Mouse (Mus musculus): ENCODE results near the gene Nfib.
"Not testable (repeated sequence)": the region's sequence is repeated elsewhere in the genome, so short reads cannot be mapped to it uniquely, and the experiment has no call there.

Gene Nfib

DNA sequence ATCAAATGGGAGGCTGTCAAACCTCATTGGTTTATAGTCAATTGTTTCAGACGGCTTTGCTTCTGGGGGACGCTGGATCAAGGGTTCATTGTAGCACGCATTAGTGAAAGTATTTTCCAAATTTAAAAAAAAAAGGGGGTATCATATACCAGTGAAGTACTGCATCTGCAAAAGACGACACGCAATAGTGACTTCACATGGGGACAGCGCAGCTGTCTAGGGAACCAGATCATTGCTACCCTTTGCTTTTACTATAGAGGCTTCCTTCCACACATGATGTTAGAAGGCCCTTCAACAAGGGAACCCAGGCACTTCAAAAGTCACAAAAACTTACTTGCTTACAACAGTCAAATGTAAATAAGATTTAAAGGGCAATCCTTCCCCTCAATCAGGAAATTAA, 402.6 kb downstream of the Nfib start:
- no peak for DNase-seq (ENCODE audit: inconsistent ontology term)

DNA sequence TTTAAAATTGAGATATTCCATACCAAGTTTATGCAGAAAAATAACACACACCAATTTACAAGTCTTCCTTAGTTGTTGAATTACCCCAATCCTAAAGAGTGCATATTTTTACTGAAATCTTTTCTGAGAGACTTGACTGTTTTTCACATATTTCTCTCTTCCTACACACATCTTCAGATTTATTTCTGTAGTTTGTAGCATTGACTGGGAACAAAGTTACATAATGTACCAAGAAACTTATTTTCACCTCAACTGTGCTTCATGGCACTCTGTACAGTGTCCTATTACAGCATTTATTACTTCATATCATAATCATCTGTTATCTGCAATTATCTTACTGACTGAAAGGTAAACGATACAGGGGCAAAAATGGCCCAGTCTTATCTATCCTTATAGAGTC, 406.9 kb downstream of the Nfib start:
- no peak for DNase-seq (ENCODE audit: inconsistent ontology term)

DNA sequence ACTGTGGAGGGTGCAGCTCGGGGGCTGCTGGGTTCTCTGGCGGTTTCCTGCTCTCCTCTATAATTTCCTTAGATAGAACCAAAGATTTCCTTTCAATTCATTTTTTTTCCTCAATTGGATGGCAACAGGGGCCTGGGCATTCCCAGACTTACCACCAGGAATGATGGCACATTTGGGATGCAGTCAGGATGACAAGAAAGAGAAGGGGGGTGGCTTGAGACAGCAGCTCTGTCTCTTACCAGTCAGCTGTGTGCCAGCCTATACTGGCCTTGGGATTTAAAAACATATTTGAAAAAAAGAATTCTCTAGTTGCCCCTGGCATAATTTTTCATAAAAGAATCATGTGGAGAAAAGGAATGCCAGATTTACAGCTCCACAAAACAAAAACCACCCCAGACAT, 408.0 kb downstream of the Nfib start:
- DNase-seq (ENCODE audit: inconsistent ontology term): no peak

DNA sequence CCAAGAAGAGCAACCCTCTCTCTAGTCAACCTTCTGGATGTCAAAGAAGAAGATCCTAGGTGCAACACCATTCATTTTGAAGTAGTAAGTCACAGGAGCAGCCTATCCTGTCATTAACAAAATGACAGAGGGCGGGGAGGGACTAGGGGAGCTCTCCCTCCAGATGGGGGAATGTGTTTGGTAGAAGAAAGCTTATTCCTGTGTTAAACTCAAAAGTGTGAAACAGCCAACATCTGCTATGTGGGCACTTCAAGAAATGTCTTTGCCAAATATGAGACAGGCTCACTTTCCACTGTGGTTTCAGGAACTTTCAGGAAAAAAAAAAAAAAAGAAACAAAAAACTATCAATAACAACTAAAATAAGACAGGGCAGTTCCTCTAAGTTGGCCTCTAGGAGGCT, 411.5 kb downstream of the Nfib start:
- no peak for DNase-seq (ENCODE audit: inconsistent ontology term)

DNA sequence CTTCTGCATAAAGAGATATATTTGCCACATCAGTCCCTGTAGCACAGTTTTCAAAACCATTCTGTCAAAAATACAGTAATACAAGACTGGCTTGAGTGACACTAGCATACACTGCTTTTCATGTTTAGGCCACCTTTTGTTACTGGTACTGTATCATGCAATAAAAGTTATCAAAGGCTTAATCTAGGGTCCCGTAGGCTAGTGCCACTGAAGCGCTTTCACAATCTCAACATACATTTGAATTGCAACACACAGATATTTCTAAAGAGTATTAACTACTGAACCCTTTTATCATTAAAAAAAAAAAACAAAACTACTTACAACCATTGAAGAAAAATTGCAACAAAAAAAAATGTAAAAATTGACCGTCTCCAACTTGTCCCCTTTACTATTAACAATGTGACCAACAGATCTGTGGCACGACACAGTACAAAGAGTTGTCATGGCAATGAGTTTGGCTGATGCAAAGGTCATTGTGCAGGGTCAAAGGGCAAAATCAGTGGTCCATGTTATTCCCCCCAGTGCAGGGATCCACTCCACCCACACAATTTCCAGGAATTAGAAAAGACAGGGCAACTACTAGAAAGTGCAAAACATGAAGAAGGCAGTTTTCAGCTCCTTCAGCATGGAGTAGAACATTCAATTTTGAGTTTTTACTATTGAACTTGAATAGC, 414.2 kb downstream of the Nfib start:
- no peak for DNase-seq (ENCODE audit: inconsistent ontology term)

DNA sequence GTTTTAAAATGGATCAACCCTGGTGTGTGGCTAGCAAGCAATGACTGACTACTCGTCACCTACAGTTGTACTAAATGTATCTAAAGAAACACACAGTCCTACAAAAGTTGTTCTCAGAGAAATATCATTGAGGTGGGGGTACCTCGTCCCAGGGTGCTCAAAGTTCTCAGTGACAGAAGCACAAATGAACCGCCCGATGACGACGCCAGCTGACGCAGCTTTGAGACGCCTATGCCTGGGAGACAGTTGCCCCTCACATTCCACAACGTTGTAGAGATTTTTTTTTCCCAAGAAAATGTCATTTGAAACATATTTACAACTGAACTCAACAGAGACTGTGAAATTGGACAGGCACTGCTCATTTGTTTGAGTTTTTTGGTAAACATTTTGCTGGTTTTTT, 414.9 kb downstream of the Nfib start:
- DNase-seq (ENCODE audit: inconsistent ontology term): no peak

DNA sequence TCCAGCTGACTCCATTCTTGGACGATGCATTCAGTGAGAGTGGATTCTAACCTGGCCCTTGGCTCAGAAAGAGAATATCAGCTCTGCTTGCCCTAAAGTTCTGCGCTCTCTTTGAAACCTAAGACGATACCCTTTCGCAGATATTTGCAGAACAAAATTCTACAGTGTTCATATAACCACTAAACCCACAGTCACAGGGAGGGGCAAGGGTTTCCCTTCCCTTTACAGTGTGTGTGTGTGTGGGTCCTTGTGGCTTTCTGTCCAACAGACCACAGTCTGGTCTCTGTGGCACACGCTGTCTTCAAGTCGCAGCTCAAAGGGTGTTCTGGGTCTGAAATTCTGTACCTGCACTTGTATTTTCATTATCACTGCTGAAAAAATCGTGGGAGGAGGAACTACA, 416.0 kb downstream of the Nfib start:
- no peak for DNase-seq (ENCODE audit: inconsistent ontology term)

DNA sequence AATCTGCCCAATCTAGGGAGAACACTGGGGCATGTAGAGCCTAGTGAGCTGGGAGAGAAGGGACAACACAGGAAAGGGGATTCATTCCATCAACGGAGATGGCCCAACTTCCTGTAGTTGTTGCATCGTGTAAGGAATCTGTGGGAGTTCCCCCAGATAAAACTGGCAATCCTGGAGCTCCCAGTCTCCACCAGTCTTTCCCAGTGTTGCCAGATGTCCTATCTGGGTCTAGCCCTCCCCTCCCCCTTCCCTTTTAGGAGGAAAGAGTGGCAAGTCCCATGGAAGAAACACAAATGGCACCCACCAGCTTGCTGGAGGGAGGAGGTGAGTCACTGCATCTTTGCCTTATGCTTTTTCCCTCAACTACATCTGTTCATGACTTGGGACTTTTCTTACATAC, 417.4 kb downstream of the Nfib start:
- no peak for DNase-seq (ENCODE audit: inconsistent ontology term)

DNA sequence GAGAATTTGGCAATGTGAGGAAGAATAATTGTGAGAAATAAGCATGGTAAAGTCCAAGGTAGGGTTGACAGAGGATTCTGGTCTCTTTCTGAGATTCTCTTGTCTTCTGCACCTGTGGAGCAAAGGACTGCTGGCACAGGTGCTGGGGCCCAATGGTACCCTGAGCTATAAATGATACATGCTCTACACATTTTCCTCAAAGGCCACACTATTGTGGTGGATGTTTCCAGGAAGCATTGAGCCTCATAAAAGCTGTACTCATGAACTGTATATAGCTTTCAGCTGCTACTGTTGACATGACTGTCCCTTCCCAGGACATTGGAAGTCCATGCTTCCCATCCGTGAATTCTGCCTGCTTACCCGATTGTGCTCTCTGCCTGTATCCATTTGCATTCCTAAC, 418.1 kb downstream of the Nfib start:
- DNase-seq (ENCODE audit: inconsistent ontology term): no peak

DNA sequence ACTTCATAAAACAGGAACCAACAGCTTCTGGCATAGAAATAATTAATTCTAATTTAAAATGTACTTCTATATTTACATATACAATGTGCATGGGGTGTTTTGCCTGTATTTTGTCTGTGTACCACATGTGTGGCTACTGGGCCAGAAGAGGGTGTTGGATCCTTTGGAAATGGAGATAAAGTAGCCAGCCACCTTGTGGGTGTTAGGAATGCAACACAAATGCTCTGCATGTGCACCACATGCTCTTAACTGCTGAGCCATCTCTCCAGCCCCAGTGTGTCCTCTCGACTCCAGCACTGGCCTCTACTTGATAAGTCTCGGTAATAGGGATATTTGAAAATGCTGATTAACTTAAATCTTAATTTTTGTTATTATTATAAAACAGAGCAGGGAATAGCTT, 418.6 kb downstream of the Nfib start:
- no peak for DNase-seq (ENCODE audit: inconsistent ontology term)

DNA sequence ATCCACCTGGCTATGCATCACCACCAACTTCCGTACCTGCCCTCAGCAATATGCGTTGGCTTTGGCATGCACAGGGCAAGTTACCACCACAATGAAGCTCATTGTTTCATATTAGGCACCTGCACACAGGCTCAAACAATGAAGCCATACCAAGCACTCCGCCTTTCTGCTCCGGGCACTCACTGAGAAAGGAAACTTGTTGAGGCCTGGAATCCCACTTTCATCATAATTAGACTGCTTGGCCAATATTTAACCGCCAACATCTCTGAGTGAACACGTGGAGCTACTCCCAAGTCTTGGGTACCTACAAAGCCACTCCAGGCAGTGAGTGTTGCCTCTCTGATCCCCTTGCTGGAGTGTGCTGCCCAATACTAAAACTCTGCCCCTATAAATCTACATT, 422.0 kb downstream of the Nfib start:
- no peak for DNase-seq (ENCODE audit: inconsistent ontology term)

DNA sequence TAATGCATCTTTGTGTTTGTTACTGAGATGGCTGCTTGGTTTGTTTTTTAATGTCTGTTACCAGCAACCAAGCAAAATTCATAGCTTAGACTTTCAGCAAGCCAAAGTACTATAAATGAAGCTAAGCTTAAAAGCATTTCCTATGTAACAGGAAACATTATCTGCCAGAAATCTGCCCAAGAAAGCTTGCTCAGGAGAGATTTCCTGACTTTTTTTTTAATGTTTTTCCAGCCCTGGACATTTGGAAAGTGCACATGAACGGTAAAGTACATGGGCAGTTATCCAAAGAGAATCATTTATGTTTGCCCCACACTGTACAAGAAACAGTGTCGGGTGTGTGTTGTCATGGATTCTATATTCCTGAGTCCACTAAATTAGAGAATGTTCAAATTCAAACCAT, 429.6 kb downstream of the Nfib start:
- DNase-seq (ENCODE audit: inconsistent ontology term): no peak

DNA sequence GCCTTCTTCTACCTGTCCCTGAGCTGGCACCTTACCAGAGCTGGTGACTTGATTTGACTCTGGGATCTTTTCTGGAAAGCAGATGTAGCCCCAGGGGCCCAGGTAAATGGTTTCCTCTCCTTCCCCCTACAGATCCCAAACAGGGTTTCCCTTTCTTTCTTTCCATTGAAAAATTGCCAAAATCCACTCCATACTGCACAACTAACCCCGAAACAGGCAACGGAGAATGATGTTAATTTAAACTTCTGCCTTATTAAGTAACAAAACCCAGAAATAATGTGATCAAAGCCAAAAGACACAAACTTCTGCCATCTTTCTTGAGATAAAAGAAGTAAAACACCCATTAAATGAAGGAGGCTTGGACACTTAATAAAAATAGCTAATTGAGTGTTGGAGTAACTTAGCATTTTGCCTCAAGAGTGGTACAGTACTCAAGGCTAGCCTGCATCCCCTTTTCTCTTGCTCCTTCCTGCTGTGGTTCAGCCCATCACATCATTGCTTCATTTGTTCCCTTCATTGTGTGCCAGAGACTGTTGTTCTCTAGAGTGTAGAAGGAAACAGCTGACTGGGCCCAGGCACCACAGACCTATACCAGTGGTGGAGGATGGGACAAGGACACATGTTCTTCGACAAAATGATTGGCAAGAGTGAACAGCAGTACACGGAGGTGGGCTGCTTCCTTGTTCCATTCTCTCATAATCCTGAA, 432.3 kb downstream of the Nfib start:
- no peak for DNase-seq (ENCODE audit: inconsistent ontology term)

DNA sequence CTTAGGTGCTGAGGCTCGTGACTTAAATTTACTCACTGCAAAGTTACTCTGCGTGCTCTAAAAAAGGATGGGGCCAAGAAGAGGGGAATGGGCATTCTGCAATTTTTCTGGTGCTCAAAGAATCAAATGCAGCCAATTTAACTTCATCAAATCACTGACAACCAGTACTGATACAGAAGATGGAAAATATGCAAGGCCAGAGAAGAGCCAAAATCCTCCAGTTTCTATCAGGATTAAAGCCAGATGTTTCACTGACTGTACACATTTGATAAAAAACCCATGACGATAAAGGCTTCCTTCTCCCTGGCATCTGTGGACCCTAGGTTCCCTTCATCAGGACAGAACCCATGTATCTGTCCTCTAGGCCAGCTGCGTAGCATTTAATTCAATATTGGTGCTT, 433.5 kb downstream of the Nfib start:
- no peak for DNase-seq (ENCODE audit: inconsistent ontology term)

DNA sequence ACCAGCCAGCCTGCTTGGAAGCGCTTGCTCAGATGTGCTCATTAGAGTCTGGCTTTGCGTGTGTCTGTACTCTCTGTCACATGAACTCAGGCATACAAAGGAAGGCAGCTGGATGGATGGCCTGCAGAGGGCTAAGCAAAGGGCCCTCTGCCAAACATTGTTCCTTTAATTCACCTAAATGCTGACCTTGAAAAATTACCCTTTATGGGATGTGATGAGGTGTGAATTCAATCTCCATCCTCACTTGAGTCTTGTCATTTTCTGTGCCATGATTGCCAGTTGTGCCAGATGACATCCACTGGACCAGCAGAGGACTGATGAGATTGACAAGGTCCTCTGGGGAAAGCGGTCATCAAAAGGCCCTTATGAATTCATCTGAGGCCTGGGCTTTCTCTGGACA, 434.0 kb downstream of the Nfib start:
- DNase-seq (ENCODE audit: inconsistent ontology term): no peak

DNA sequence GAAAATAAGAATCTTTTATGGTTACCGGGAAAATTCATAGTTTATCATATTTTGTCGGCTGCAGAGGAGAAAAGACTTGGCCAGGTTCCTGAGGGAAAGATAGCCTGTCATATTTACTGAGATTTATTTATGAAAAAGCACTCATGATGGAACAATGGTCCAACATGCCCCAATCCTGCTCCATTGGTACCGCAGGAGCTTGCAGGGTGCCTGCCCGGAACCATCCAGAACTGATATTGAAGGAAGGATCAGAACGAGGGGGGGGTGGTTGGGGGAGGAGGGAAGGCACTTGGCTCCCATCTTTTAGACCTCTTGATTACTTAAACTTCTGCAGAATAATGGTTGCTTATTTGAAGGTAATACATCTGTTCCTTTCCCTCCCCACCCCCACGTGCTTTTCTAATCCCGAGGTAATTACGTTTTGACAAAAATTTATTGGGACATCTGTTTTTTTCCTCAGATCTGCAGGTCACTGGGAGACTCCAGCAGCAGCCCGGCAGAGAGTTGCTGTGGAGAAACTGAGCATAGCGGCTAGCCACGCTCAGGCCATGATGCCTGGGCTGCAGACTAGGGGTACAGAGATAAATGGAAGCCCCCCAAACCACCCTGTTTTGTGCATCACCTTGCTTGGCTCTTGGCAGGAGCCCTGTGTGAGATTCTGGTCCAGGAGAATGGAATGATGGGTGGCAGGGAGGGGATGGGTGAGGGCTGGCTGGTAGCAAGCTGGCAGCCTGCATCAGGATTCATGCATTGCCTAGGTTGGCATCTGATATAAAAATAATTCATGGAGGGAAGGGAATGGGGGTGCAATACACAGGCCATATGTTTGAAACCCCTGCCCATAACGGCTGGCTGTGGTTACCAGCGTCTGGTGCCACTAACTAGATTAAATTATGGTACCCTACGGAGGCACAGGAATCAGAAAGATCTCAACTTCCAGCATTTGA, 437.4 kb downstream of the Nfib start:
- DNase-seq (ENCODE audit: inconsistent ontology term): no peak

DNA sequence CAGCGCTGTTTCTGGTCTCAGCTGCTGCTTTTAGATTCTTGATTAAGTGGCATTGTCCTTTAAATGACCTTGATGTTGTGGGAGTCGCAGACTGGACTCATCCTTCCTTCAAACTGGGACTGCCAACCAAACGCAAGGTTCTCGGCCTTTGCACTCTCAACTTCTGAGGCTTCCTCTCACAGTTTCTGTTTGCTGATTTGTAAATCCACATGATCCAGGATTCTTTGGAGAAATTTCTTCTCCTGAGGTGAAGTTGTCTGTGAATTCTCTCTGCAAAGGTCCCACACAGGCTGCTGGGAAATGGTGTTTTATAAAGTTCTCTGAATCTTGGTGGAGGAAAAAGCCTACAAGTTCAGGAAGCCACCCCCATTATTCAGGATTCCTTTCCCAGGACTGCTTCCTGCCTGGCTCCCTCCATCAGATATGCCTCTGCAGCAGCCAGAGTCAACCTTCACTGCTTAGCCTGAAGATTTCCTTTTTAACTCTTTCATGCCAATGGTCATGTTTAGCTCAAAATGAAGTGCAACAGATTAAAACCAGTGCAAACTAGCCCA, 439.4 kb downstream of the Nfib start:
- DNase-seq (ENCODE audit: inconsistent ontology term): no peak

DNA sequence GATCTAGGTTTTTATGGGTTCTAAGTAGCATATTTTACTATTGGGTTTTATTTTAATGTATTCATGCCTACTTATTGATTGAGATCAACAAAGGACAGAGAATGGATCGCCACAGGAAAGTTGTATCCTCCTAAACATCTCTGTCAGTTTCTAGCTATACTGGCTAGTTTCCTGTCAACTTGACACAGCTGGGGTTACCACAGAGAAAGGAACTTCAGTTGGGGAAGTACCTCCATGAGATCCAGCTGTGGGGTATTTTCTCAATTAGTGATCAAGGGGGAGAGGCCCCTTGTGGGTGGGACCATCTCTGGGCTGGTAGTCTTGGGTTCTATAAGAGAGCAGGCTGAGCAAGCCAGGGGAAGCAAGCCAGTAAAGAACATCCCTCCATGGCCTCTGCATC, 447.0 kb downstream of the Nfib start:
- DNase-seq (ENCODE audit: inconsistent ontology term): not testable (repeated sequence)

DNA sequence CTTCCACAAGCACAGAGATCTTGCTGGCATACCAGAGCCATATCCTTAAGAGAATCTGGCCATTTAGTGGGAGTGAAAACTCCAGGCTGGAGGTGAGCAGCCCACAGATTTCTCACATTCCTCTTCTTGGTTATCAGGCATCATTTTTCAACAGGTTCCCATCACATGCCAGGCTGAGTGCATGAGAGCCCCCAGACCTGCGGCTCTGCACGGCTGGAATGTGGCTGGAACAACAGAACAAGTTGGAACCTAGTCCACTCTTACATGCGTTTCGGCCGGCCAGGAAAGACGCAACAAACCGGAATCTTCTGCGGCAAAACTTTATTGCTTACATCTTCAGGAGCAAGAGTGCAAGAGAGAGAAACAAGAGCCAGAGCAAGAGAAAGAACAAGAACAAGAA, 453.5 kb downstream of the Nfib start:
- DNase-seq (ENCODE audit: inconsistent ontology term): no peak

DNA sequence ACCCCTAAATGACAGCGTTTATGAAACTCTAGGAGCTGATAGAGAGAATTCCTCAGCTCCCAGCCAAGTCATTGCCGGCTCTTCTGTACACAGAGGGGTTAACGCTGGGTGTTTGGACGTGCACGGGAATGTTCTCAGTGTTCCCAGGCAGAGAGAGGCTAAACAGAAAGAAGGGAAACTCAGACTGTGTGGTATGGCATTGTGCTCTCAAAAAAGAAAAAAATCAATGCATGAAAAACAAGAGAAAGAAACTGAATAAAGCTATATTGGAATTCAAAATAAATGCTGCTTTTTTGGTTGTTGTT, 455.2 kb downstream of the Nfib start:
- no peak for DNase-seq (ENCODE audit: inconsistent ontology term)

DNA sequence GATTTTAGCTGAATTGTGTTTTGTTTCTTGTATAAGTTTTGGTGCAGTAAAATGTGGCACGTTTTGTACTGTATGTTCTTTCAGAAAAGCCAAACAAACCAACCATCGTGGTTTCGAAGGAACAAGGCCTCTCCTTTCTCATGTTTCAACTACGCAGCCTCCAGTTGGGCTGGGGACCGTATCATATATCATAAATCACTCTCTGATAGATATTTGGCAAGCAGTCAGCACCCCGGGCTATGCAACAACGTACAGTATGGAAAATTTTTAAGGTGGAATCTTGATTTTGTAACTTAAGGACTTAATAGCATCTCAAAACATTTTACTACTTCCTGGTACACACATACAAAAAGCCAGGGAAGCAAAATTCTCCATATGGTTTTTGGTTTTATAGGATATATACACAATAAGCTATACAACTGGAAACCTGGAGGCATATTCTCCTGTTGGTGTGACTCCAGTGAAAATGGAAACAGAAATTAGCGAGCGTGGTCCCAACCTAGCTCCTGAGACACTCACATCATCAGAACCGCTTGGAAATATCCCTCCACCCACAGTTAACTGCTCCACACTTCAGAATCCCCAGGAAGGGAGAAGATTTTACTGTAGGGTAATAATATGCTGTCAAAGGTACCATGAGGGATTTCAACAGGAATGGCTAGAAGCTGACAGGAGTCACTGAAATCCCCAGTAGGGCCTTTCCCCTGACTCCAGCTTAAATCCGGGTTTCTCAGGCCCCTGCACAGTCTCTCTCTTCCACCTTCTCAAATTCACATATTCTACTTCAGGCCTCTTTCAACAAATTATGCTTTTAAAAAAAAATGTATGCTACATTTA, 455.8 kb downstream of the Nfib start:
- DNase-seq (ENCODE audit: inconsistent ontology term): no peak

DNA sequence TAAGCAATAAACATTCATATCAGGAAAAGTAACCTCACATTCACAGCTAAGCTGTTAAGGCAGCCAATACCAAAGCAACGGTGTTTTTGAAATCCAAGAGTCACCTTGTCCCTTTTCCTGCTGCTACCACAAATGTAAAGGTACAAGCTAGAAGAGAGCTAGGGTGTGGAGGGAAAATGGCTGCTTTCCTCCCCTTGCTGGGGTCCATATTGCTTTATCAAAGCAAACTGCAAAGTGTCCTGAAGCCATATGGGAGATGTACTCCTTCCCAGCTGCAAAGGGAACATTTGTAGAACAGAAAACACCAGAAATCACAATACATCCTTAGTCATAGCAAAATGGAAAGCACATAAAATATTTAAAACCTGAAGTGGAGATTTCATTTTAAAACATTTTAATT, 456.6 kb downstream of the Nfib start:
- no peak for DNase-seq (ENCODE audit: inconsistent ontology term)

Data from Muller cell, postnatal 12 days (primary cell).